Mouse (Mus musculus) small intestine, adult 2 months (tissue): ENCODE measurements at regions not wholly inside any gene's neighbourhood (a gene's known extent, or its start where the extent isn't known, plus 50 kb on each side); places are given as distances from the start of the nearest gene placed in this dataset.

ENCODE experiments used
- H3K27ac ChIP-seq: fragments of 200-500 bp; 2 replicates; pipeline ENCODE4 v1.5.1; 2012; ENCODE audit warnings: low read depth, low read length, control low read depth, inconsistent platforms; ENCODE audit not compliant: insufficient read depth
- H3K27me3 ChIP-seq: fragments of 200-500 bp; 2 replicates; pipeline ENCODE4 v1.6.1; 2012; ENCODE audit warnings: mild to moderate bottlenecking, moderate library complexity, low read length, inconsistent platforms; ENCODE audit not compliant: control insufficient read depth, insufficient read depth
- H3K36me3 ChIP-seq: fragments of 200-500 bp; 2 replicates; pipeline ENCODE4 v1.6.1; 2012; ENCODE audit warnings: mild to moderate bottlenecking, low read length, control low read depth, inconsistent platforms; ENCODE audit not compliant: control insufficient read depth, insufficient read depth
- H3K4me1 ChIP-seq: fragments of 200-500 bp; 2 replicates; pipeline ENCODE4 v1.6.1; 2012; ENCODE audit warnings: low read length, inconsistent platforms, mixed read lengths; ENCODE audit not compliant: control insufficient read depth, insufficient read depth, insufficient read length
- H3K4me3 ChIP-seq: fragments of 200-500 bp; 2 replicates; pipeline ENCODE4 v1.5.1; 2012; ENCODE audit warnings: low read depth, mild to moderate bottlenecking, control low read depth, inconsistent platforms, low read length, moderate library complexity
- CTCF ChIP-seq: fragments of 200-500 bp; IDR thresholded peaks from 2 replicates; pipeline ENCODE4 v1.5.1; 2012; ENCODE audit warnings: low read depth, mild to moderate bottlenecking, control low read depth, inconsistent platforms, low read length, moderate library complexity, mixed read lengths; ENCODE audit not compliant: insufficient replicate concordance, insufficient read length; ENCODE audit errors: extremely low read depth
- POLR2A ChIP-seq: fragments of 200-500 bp; IDR thresholded peaks from 2 replicates; pipeline ENCODE4 v1.6.1; 2012; ENCODE audit warnings: low read depth, mild to moderate bottlenecking, control low read depth, inconsistent platforms, low read length, moderate library complexity
- WGBS: fragments of 180-500 bp; shearing (Covaris S2); methylation state at CpG from one replicate; pipeline ENCODE4 v1.1.7; 2018; 5-methylcytosine and 5-hydroxymethylcytosine counted together

DNA sequence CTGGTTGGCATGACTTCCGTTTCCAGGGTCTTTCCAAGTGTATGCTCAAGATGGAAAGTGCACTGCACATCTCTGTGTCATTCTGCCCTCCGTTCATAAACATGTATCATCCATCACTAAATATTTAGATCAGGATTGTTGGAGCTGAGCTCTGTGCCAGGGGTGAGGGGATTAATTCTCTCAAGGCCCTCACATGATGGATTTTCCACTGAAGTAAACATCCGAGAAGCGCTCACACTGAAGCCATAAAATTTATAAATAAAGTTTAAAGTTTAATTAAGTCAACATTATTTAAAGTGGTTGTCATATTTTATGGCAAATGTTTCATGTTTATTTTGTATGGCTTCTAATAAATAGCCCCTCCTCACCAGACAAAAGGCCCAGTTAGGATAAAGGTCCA lies 190.7 kb upstream of the Tcf21 start:
- Histone ChIP-seq H3K27ac (no peak overlapping the region), H3K27me3 (no peaks in the 10 kb centered on the region), H3K4me1 (no peaks in the 10 kb centered on the region), H3K4me3 (no peak overlapping the region), H3K36me3 (no peaks in the 10 kb centered on the region)
- no peak for TF ChIP-seq CTCF
- no peak for TF ChIP-seq POLR2A
- WGBS: 65% methylated on average over 4 of the region's 4 CpGs

DNA sequence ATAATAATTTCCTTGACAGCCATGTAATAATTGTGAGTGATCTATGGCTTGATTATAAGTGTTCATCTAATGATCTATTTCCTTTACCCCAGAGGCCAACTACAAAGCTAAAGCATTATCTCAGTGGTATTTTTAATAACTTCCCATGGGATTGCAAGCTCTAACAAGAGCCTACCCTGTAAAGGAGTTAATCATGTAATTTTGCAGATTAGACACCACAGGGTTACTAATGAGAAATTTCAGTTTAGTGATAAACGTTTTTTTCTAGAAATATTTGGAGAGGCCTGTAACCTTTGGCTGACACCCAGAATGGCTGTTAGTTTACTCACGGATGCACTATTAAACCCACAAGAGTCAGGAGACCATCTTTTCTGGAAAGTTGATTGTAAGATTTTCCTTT lies 190.2 kb upstream of the Tcf21 start:
- TF ChIP-seq CTCF (no peak), POLR2A (no peak)
- 47% methylated on average over 2 of the region's 2 CpGs for WGBS

DNA sequence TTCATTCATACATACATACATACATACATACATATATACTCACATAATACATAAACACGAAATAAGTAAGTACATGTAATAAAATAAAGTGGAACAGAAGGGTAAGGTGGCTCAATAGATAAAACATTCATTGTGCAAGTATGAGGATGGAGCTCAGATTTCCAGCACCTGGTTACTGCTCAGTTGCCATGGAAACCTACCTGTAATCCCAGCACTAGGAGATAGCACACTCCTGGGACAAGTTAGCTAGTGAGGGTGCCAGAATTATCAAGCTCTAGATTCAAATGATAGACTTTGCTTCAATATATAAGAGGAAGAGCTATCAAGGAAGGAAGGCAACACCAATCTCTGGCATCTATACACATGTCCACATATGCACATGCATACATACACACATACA lies 184.8 kb upstream of the Tcf21 start:
- H3K27ac ChIP-seq: no peak overlapping the region
- TF ChIP-seq CTCF: no peak
- TF ChIP-seq POLR2A: no peak
- WGBS: 73% methylated on average over 1 of the region's 1 CpGs
- H3K27me3 ChIP-seq: no peaks in the 10 kb centered on the region
- H3K4me1 ChIP-seq: no peaks in the 10 kb centered on the region
- H3K4me3 ChIP-seq: no peak overlapping the region
- H3K36me3 ChIP-seq: no peaks in the 10 kb centered on the region

More for the DNA sequence above, 190.2 kb upstream of the Tcf21 start:
- H3K27me3 ChIP-seq: no peaks in the 10 kb centered on the region
- no peak overlapping the region for H3K27ac ChIP-seq
- no peaks in the 10 kb centered on the region for H3K36me3 ChIP-seq
- no peaks in the 10 kb centered on the region for H3K4me1 ChIP-seq
- H3K4me3 ChIP-seq: no peak overlapping the region

DNA sequence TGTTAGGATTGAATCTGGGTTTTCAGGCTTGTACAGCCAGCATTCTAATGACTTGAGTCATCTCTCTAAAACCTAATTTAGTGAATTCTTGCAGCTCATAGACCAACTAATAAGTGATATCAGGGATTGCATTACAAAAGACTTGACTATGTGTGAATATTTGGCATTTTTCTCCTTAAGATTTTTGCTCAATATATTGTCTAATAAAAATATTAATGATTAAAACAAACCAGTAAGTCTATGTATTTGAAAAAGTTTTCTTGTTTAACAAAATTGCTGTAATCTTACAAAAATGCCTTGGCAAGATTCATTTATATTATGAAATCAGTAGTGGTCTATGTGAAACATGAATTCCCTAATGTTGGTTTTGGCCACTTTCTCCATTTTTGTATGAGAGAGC lies 183.7 kb upstream of the Tcf21 start:
- H3K27me3 ChIP-seq: no peaks in the 10 kb centered on the region
- H3K36me3 ChIP-seq: no peaks in the 10 kb centered on the region
- H3K4me3 ChIP-seq: no peak overlapping the region
- TF ChIP-seq CTCF: no peak
- H3K4me1 ChIP-seq: no peaks in the 10 kb centered on the region
- no peak overlapping the region for H3K27ac ChIP-seq

DNA sequence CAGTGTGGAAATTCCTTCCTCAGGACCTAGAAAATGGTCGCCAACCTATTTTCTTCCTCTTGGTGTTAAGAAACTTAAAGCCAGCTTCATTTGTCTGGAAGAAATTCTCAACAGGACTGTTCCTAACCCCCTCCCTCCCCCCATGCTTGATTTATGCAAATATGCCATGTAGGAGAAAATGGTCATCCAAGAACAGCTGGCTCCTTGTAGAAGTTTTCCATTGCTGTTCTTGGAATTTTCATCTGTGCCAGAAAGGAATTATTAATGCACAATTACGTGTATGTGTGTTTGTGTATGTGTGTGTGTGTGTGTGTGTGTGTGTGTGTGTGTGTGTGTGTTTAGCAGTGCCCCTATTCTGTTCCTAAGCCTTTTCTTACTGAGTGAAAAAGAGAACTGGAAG lies 178.6 kb upstream of the Tcf21 start:
- H3K27me3 ChIP-seq: no peaks in the 10 kb centered on the region
- no peak overlapping the region for H3K27ac ChIP-seq
- WGBS: 75% methylated on average over 2 of the region's 2 CpGs
- H3K4me3 ChIP-seq: no peak overlapping the region
- H3K4me1 ChIP-seq: no peaks in the 10 kb centered on the region
- TF ChIP-seq POLR2A (no peak), CTCF (no peak)
- H3K36me3 ChIP-seq: no peaks in the 10 kb centered on the region

DNA sequence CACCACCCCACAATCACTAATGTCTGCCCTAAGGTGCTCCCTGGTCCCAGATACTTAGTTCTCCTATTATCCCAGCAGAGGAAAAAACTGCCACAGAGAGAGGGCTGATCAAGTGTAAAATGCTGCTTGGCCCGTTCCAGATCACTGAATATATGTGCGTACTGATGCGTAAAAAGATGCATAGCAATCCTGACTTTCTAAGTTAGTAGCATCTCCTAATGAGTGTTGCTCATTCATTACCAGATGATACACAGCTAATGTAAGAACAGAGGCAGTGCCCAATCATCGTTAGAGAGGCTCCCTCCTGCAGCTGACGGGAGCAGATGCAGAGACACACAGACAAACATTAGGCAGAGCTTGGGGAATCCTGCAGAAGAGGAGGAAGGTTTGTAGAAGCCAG lies 177.6 kb upstream of the Tcf21 start:
- TF ChIP-seq POLR2A (no peak), CTCF (no peak)
- Histone ChIP-seq H3K27ac (no peak overlapping the region), H3K27me3 (no peaks in the 10 kb centered on the region), H3K36me3 (no peaks in the 10 kb centered on the region), H3K4me3 (no peak overlapping the region), H3K4me1 (no peaks in the 10 kb centered on the region)
- WGBS: 93% methylated on average over 5 of the region's 5 CpGs

DNA sequence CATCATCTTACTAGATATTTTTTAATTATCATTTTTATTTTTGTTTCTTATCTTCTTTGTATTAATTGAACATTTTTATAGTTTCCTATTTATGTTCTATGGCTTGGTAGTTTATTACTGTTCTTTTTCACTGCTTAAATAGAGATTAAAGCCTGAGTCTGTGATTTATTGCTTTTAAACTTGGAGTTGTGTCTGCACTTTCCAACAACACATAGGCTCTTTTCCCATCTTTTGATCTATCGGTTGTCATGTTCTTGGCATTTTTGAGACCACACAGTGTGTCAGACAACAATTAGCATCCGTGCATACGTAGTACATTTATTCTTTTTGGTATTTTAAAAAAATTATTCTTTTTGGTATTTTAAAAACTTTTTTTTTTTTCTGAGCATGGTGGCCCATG lies 173.2 kb upstream of the Tcf21 start:
- Histone ChIP-seq H3K4me1 (no peaks in the 10 kb centered on the region), H3K36me3 (no peaks in the 10 kb centered on the region), H3K27ac (no peak overlapping the region), H3K4me3 (no peak overlapping the region), H3K27me3 (no peaks in the 10 kb centered on the region)
- TF ChIP-seq CTCF: no peak
- TF ChIP-seq POLR2A: no peak
- 76% methylated on average over 3 of the region's 3 CpGs for WGBS

DNA sequence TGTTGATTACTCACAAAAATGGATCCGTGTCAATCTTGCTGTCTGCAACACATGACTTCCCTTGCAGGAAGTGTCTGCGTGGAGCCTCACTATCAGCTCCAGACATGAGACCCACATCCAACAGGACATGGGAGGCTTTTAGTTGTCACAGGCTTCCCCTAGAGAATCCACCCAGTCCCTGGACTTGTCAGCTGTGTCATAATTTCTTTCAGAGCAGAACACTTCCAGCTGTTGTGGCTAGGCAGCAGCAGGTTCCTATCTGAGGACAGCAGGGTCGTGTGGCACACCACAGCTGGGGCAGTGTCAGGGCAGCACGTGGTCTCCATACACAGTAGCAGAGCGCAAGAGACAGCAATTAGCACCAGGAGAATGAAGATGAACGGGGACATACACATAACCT lies 161.8 kb upstream of the Tcf21 start:
- no peaks in the 10 kb centered on the region for H3K4me1 ChIP-seq
- H3K27ac ChIP-seq: no peak overlapping the region
- H3K4me3 ChIP-seq: no peak overlapping the region
- H3K36me3 ChIP-seq: no peaks in the 10 kb centered on the region
- no peak for TF ChIP-seq POLR2A
- TF ChIP-seq CTCF: no peak
- no peaks in the 10 kb centered on the region for H3K27me3 ChIP-seq
- 60% methylated on average over 6 of the region's 6 CpGs for WGBS
